Mouse (Mus musculus): Measurements from ENCODE around the gene Nfe2l2.
A peak's percentile ranks its signal among the peaks of the same experiment; 100 is the strongest.

GRCm38 (mm10) chr2:75659629-75659960, 44.8 kb downstream of the Nfe2l2 start:
- TF ChIP-seq POLR2A (IDR thresholded peaks at IDR 0.05; ENCODE audit: borderline replicate concordance, extremely low read depth, low read depth, low read length) (0 out of 2 replicates have a peak, but pooled peaks have one; percentile 13), CTCF (IDR thresholded peaks at IDR 0.05; ENCODE audit: insufficient read depth, low read length) (no peak)

Data from lung, adult 2 months (tissue).